Mouse (Mus musculus): ENCODE results near the gene Mrpl21. TPM values are rescaled to one million over a fixed set of nuclear protein-coding genes. Genes with fewer than 3 reads are reported as not detected.

The Mrpl21 gene
- total and polyA plus RNA-seq, 3 experiments = 145 to 159 TPM; not detected in 1

DNA sequence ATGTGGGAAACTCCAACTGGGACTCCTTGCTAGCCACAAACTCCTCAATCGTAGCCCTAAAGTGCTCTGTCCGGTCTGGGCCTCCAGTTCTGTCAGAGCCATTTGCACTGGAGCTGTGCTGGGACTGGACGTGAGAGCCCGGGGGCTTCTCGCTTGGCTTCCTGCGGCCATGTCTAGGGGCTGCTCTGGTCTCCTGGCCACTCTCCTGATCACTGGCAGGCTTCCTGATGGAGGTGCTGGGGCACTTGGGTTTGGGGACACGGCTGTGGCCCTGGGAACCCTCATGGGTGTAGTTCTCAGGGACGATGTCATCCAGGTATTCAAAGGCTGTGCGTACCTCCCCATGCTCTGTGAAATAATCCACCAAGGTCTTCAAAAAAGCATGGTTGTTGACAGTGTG, 17.5 kb upstream of the Mrpl21 start:
- Histone ChIP-seq H3K79me2 (ENCODE audit: control insufficient read depth, insufficient read depth, low read length, poor library complexity) (no peaks in the 10 kb centered on the region), H3K4me3 (ENCODE audit: control insufficient read depth in 1 of 2, insufficient read depth in 1 of 2, low read depth in 2 of 2, low read length in 2 of 2) (no peak overlapping the region), H3K27me3 (ENCODE audit: control insufficient read depth in 1 of 2, insufficient read depth in 2 of 2, low read length in 2 of 2) (no peaks in the 10 kb centered on the region), H3K27ac (ENCODE audit: control insufficient read depth, low read depth, low read length) (no peak overlapping the region), H3K36me3 (ENCODE audit: control insufficient read depth in 1 of 2, insufficient read depth in 2 of 2, low read length in 2 of 2) (no peaks in the 10 kb centered on the region; a peak in 2 of 4 replicates), H3K9me3 (replicated peaks; ENCODE audit: insufficient read depth, low read length) (no peaks in the 10 kb centered on the region), H3K4me1 (ENCODE audit: control insufficient read depth in 1 of 2, insufficient read depth in 2 of 2, low read length in 2 of 2) (no peaks in the 10 kb centered on the region), H3K9ac (ENCODE audit: control insufficient read depth, low read depth, low read length, poor library complexity, severe bottlenecking) (no peak overlapping the region)
- TF ChIP-seq TBP (IDR thresholded peaks at IDR 0.05; ENCODE audit: low read depth, low read length) = no peak
- no peak for TF ChIP-seq POLR2AphosphoS2 (IDR thresholded peaks at IDR 0.05; ENCODE audit: low read length)
- TF ChIP-seq EP300 (IDR thresholded peaks at IDR 0.05; ENCODE audit: low read depth in 1 of 2, low read length in 2 of 2) = no peak
- TF ChIP-seq MAZ (IDR thresholded peaks at IDR 0.05; ENCODE audit: low read depth, low read length) = no peak
- TF ChIP-seq SIN3A (IDR thresholded peaks at IDR 0.05; ENCODE audit: low read length) = no peak
- no peak for TF ChIP-seq ZNF384 (IDR thresholded peaks at IDR 0.05; ENCODE audit: low read depth, low read length)
- no peak for TF ChIP-seq MYB (IDR thresholded peaks at IDR 0.05; ENCODE audit: low read depth, low read length)
- TF ChIP-seq BHLHE40 (IDR thresholded peaks at IDR 0.05; ENCODE audit: borderline replicate concordance, low read depth, low read length) = no peak
- no peak for TF ChIP-seq POLR2A (IDR thresholded peaks at IDR 0.05; ENCODE audit: control insufficient read depth in 1 of 2, insufficient read depth in 1 of 2, low read depth in 1 of 2, low read length in 2 of 2, poor library complexity in 1 of 2)
- TF ChIP-seq CHD2 (IDR thresholded peaks at IDR 0.05; ENCODE audit: low read length) = no peak
- TF ChIP-seq CHD1 (IDR thresholded peaks at IDR 0.05; ENCODE audit: low read depth, low read length) = no peak
- TF ChIP-seq USF1 (IDR thresholded peaks at IDR 0.05; ENCODE audit: low read depth, low read length) = no peak
- TF ChIP-seq HCFC1 (IDR thresholded peaks at IDR 0.05; ENCODE audit: low read depth, low read length) = no peak
- no peak for TF ChIP-seq NRF1 (IDR thresholded peaks at IDR 0.05; ENCODE audit: insufficient read depth, low read depth, low read length, poor library complexity, severe bottlenecking)
- no peak for TF ChIP-seq UBTF (IDR thresholded peaks at IDR 0.05; ENCODE audit: borderline replicate concordance, insufficient read depth, low read depth, low read length)
- TF ChIP-seq MAX (IDR thresholded peaks at IDR 0.05; ENCODE audit: low read length) = no peak
- no peak for TF ChIP-seq MEF2A (IDR thresholded peaks at IDR 0.05; ENCODE audit: extremely low read depth, insufficient replicate concordance, low read depth, low read length, poor library complexity, severe bottlenecking)
- TF ChIP-seq CTCF (IDR thresholded peaks at IDR 0.05 in 2 of 3, conservative IDR thresholded peaks at IDR 0.05 in 1 of 3; ENCODE audit: control insufficient read depth in 1 of 3, insufficient read depth in 1 of 3, low read depth in 2 of 3, low read length in 3 of 3, poor library complexity in 1 of 3, severe bottlenecking in 1 of 3) = no peak
- TF ChIP-seq ZMIZ1 (IDR thresholded peaks at IDR 0.05; ENCODE audit: low read depth, low read length) = no peak
- no peak for DNase-seq (ENCODE audit: low read depth, low spot score)

DNA sequence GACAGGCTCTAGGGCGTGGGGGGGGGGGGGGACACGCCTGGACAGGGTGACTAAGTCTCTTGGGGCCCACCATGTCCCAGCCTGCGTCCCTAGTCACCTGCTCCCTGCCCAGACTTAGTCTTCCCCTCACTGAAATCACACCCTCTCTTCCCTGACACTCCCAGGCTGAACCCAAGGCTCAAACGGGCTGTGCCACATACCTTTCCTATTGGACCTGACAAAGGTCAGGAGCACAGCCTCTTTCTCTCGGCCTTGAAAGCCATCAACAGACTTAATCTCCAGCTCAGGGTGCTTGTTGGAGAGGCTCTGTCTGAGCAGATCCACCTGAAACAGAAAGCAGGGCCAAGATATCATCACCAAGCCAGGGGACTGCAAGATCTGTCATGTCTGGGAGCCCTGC, 16.6 kb upstream of the Mrpl21 start:
- Histone ChIP-seq H3K79me2 (ENCODE audit: control insufficient read depth, insufficient read depth, low read length, poor library complexity) (no peaks in the 10 kb centered on the region), H3K4me1 (ENCODE audit: control insufficient read depth in 1 of 2, insufficient read depth in 2 of 2, low read length in 2 of 2) (no peaks in the 10 kb centered on the region), H3K36me3 (ENCODE audit: control insufficient read depth in 1 of 2, insufficient read depth in 2 of 2, low read length in 2 of 2) (peaks cover 0 to 2% of the 10 kb centered on the region in 2 experiments; a peak in 2 of 4 replicates), H3K9me3 (replicated peaks; ENCODE audit: insufficient read depth, low read length) (no peaks in the 10 kb centered on the region), H3K4me3 (ENCODE audit: control insufficient read depth in 1 of 2, insufficient read depth in 1 of 2, low read depth in 2 of 2, low read length in 2 of 2) (no peak overlapping the region), H3K9ac (ENCODE audit: control insufficient read depth, low read depth, low read length, poor library complexity, severe bottlenecking) (no peak overlapping the region), H3K27ac (ENCODE audit: control insufficient read depth, low read depth, low read length) (no peak overlapping the region), H3K27me3 (ENCODE audit: control insufficient read depth in 1 of 2, insufficient read depth in 2 of 2, low read length in 2 of 2) (no peaks in the 10 kb centered on the region)
- TF ChIP-seq RAD21 (IDR thresholded peaks at IDR 0.05; ENCODE audit: low read depth, low read length) (no peak), MAFK (IDR thresholded peaks at IDR 0.05; ENCODE audit: borderline replicate concordance, low read depth, low read length) (no peak), MYC (IDR thresholded peaks at IDR 0.05; ENCODE audit: low read depth, low read length) (no peak), ZMIZ1 (IDR thresholded peaks at IDR 0.05; ENCODE audit: low read depth, low read length) (no peak), MYB (IDR thresholded peaks at IDR 0.05; ENCODE audit: low read depth, low read length) (no peak), NELFE (IDR thresholded peaks at IDR 0.05; ENCODE audit: low read depth, low read length) (no peak), HCFC1 (IDR thresholded peaks at IDR 0.05; ENCODE audit: low read depth, low read length) (no peak), TAL1 (IDR thresholded peaks at IDR 0.05; ENCODE audit: low read length) (no peak), ELF1 (IDR thresholded peaks at IDR 0.05; ENCODE audit: low read depth, low read length) (no peak), ZKSCAN1 (IDR thresholded peaks at IDR 0.05; ENCODE audit: low read depth, low read length) (no peak), ETS1 (IDR thresholded peaks at IDR 0.05; ENCODE audit: low read depth, low read length) (no peak), GABPA (IDR thresholded peaks at IDR 0.05; ENCODE audit: low read depth, low read length) (no peak), NRF1 (IDR thresholded peaks at IDR 0.05; ENCODE audit: insufficient read depth, low read depth, low read length, poor library complexity, severe bottlenecking) (no peak), GATA1 (IDR thresholded peaks at IDR 0.05; ENCODE audit: low read depth, low read length) (no peak), BHLHE40 (IDR thresholded peaks at IDR 0.05; ENCODE audit: borderline replicate concordance, low read depth, low read length) (no peak), E2F4 (IDR thresholded peaks at IDR 0.05; ENCODE audit: borderline replicate concordance, low read depth, low read length) (no peak)
- no peak for DNase-seq (ENCODE audit: low read depth, low spot score)
